Mouse (Mus musculus) layer of hippocampus, postnatal 25 days (tissue): Measurements from ENCODE around the gene Etv6. TPM values are rescaled to one million over a fixed set of nuclear protein-coding genes. Genes with fewer than 3 reads are reported as not detected.

ENCODE experiments used
- DNase-seq, 2 experiments: peaks; one replicate each; pipeline ENCODE4 v3.0.0; 2022; ENCODE audit warnings: mixed read lengths in 2 of 2, low spot score in 1 of 2; ENCODE audit errors: extremely low spot score in 1 of 2
- total RNA-seq, 2 experiments: library from RNA; stranded (reverse); gene quantifications; 2 replicates each; pipeline ENCODE4 v1.2.3; 2021

The Etv6 gene
- total RNA-seq, 2 experiments from 2014 or later: 9.2 to 10.3 TPM

DNA sequence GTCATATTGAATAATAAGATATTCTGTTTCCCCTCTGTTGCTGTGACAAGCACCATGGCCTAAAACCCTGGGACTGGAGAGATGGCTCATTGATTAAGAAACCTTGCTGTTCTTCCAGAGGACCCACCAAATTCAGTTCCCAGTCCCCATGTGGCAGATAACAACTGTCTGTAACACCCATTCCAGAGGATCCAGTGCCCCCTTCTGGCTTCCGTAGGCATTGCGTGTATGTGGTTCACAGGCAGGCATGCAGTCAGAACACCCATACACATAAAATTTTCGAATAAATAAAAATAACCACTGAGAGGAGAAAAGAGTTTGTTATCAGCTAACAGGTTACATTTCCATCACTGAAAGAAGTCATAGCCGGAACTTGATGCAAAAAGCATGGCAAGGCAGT lies 205.5 kb downstream of the Etv6 start:
- no peak for DNase-seq

DNA sequence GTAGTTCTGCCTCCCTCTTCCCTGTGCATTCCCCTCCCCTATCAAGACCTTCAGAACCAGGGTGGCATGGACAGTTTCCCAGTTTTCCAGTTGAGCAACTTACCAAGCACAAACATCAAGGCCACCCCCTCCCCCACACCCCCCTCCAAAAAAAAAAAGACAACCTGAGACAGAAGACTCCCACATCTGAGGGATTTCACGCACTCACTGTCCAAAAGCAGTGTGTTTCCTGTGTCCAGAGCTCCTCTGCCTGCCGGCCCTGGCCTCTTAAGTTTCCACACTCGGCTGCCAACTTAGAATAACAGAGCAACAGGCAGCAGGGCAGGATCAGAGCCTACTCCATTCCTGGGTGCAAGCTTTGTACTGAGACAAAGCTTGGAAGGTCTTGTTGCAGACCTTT lies 207.6 kb downstream of the Etv6 start:
- DNase-seq: no peak

DNA sequence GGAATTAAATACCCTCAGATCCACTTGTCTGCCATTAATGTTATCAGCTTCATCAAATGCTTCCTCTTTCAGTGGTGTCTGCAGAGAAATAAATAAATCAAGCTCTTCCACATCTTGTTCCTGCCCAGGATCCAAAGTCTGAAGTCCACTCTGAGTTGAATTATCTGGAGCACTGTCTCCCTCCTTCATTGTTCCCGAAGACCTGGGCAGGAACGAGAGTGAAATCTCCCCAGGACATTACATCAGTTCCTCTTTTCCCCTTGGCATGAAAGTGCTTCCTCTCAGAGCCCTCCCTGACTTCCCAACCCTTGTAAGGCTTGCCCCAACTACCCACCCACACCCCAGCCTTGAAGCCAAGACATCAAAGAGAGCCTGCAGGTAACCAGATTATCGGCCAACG lies 208.0 kb downstream of the Etv6 start:
- no peak for DNase-seq

DNA sequence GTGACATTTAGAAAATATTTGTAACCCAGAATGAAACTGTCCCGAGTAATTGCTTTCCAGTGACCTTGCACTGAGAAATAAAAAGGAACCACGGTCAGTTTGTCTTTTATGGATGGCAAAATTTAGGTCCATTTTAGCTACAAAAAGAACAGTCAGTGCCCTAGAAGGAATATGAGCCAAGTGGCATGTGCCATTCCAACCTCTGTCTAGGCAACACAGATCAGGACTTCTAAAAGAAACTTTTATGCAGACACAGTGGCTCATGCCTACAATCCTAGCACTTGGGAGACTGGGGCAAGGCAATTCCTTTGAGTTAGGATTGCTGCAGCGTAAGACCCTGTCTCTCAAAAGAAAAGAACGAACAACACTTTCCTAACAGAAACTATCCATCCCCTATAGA lies 208.6 kb downstream of the Etv6 start:
- no peak for DNase-seq

DNA sequence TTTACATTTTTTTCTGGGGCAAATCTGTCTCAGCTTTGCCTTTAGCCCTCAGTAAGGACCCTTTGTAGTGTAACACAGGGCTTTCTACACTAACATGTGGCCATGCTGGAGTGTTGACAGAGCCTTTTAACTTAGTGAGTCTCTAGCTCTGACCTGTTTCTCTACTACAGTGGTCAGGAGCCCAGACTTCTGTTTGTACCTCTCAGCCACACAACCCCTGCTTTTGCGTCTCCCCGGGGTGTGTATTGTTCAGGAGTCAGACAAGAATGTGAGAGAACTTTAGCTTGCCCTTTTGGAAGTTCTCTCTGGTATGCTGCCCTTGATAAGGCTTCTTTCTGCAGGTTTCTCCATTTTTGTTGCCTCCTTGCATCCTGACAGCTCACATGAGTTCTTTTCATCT lies 210.6 kb downstream of the Etv6 start:
- no peak for DNase-seq

DNA sequence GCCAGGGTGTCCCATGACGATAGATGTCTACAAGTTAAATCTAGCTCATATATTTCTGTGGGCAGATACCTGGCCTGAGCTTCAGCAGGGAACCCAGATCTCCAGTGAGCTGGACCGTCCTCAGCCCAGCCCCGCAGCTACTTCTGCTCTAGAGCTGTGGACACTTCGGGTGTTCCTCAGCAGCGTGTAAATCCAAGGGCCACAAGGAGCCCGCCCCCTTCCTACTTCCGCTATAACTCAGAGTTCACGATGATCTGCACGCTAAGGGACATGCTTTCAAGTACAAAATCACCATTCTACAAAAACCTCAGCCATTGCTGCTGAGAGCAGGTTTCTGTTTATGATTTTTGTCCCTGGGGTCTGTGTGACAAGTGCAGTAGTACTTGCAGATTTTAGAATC lies 211.8 kb downstream of the Etv6 start:
- no peak for DNase-seq

DNA sequence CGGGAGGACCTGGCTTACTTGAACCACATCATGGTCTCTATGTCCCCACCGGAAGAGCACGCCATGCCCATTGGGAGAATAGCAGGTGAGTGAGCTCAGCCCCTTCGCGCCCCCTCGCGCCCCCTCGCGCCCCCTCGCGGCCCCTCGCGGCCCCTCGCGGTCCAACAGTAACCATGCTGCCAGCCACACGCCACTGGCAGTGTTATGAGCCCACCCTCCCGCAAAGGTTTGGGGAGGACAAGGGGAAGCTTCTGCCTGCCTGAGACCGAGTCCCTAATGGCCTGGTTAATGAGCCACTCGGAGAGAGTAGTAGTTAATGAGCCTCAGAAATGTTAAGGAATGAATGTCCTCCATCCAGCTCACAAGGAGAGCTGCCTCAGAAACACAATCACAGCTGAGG lies 213.2 kb downstream of the Etv6 start:
- no peak for DNase-seq

DNA sequence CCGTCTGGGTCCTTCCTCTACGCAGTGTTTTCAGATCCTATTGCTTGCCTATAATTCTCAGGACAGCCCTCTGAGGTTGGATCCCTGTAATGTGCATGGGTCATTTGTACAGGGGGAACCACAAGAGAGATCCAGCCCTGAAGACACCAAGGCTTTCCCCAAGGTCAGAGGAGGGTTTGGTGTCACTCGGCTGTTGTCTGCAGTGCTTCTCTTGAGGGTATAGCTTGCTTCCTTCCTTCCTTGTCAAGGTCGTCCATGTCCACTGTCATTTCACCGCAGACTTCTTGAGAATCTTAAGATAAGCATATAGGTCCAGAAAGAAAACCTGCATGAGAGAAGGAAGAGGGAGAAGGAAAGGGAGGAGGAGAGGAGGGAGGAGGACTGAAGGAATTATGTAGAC lies 215.3 kb downstream of the Etv6 start:
- no peak for DNase-seq

DNA sequence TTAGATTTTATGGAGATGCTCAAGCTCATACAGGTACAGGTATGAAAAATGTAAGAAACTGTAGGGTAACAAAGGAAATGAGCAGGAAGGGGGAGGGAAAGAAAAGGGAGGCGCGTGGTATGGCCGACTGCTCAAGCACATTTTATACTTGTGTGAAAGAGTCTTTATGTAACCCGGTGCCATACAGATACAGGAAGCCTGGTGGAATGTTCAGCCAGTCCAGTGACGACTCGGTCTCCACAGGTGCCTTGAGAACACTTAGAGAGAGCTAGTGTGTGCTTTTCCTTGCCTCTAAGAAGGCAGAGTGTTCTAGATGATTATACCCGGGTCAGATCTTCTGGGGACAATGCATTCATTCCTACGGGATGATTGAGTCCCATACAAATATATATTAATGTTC lies 215.9 kb downstream of the Etv6 start:
- no peak for DNase-seq

DNA sequence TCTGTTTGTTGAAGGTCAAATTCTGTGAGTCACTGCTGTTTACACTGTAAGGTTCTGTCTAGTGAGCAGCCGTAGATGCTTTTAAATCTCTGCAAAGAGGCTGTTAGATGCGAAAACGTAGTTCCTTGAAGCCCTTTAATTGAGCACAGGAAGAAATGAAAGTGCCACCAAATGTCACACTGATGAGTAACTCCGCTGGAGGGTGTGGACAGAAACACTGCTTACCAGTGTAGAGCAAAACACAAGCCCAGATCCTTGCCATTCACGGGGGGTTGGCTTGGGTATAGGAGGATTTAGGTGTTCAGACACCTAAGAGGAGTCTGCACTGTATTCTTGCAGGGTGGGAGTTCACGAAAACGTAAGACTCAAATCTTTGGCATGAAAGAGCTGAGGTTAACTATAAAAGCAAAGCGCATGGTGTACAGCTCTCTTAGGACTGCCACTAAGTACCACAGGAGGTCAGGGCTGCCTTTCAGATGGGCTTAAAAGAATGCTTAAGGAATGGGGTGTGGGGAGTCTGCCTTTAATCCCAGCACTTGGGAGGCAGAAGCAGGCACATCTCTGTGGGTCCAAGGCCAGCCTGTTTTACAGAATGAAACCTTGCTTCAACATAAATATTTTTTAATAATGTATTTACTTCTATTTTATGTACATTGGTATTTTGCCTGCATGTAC lies 216.7 kb downstream of the Etv6 start:
- DNase-seq: no peak

DNA sequence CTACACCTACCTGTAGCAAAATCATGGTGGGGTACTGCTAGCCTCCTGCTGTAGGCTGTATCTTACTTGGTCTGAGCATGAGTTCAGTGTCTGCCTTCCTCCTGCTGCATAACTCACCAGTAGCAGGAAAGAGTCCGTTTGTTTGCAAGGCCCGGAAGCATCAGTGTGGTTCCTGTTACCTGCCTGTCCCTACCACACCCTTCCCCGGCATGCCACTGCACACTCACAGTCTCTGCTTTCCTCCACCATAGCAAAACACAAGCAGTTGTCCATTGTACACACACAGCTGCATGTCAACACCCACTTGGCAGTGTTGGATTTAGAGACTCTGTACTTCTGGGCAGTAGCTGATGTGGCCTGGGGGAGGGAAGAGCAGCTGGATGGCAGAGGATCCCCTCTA lies 220.9 kb downstream of the Etv6 start:
- no peak for DNase-seq

DNA sequence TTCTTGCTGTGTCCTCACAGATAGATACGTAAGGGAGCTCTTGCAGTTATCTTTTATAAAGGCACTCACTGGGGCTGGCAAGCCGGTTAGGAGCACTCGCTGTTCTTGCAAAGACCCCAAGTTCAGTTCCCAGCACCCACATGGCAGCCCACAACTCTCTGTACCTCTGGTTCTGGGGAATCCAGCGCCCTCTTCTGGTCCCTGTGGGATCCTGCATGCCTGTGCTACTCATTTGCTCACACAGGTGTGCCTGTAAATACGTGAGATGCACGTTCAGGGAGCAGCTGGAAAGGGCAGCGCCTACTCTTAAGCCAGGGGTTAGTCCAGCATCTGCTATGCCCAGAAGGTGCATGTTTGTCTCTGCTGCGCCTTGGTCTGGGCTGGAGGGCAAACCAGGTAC lies 224.4 kb downstream of the Etv6 start:
- no peak for DNase-seq

DNA sequence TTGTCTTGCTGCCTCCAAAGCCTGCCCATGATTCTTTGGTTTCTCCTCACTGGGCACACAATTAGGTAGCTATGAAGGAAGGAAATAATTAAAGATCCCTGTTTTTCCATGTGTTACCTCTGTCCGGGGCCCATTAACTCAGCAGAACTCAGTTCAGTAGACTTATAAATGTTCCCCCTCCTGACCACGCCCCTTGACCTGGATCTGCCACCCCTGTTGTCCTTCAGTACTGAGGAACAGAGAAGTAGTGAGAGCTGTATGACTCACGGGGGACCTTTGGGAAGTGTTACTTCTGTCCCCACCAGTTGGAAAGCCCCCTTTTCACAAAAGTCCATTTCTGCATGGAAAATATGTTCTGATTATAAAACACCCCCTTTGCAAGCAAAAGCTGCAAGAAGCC lies 226.4 kb downstream of the Etv6 start:
- no peak for DNase-seq

DNA sequence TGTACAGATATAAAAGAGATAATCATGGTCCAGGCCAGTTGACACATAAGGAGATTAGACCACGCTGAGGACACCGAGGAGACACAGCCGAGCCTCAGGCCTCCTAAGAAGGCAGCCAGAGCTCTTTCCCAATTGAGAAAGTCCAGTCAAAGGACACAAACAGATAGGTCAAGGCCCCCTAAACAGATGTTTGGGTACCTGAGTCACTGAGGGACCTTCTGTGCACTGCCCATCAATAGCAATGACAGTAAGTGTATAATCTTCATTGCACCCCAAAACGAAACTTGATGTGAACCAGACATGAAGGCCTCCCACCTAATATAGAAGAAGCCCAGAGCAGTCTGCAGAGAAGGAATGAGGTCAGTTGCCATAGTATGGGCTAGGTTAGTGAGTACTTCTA lies 226.9 kb downstream of the Etv6 start:
- DNase-seq: no peak

DNA sequence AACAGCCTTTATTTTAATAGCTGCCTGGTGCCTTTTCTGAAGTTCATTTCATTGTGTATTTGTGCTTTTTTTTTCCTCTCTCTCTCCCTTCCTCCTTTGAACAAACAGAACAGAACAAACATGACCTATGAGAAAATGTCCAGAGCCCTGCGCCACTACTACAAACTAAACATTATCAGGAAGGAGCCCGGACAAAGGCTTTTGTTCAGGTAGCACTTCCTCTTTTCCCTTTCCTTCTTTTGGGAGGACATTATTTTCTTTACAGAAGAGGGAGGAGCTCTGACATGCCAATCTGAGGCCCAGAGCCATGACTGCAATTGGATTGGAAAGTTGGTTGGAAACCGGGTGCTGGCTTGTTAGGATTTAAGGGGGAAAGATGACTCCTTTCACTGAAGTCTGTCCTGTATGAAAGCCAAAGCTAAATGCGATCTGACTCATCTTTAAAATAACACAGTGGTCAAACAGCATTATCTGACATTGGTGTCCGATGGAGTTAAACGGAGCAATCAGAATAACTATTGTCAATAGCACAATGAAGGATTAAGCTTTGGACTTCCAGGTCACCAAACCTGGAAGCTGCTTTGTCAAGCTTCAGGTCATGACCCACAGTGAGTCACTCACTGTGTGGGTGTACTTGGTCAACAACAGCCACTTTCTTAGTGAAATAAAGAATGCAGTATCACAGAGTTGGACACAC lies 227.6 kb downstream of the Etv6 start:
- DNase-seq: no peak

DNA sequence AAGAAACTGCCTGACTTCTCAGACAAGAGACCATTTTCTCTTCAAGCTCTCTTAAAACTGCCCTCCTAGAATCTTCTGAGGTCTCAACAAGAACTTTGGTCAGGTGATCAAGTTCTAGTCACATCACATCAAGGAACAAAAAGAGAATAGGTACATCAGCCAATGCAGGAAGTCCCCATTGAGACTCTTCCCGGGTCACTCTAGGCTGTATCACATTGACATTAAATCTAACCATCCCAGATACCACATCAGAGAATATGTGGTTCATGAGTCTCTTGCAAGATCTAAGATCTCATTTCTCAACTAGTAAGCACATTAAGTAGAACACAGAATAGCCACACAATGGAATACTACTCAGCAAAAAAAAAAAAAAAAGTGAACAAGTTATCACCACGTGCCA lies 238.4 kb downstream of the Etv6 start:
- DNase-seq: no peak

DNA sequence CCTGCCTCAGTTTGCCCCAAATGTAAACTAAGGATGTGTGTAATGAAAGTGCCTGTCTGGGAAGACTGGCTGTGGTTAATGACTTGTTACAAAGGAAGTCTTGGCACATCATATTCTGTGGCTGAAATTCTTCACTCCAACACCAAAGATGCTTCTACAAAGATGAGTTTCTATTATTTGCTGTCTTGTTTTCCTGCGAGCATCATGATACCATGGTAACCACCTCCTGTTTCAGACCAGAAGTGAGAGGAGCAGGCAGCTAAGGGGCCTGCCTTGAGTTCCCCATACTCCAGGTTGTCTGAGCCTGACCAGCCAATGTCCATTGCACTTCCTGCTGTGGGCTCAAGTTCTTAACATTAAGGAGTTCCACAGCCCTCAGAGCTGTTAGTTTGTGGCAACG lies 241.5 kb downstream of the Etv6 start:
- no peak for DNase-seq

DNA sequence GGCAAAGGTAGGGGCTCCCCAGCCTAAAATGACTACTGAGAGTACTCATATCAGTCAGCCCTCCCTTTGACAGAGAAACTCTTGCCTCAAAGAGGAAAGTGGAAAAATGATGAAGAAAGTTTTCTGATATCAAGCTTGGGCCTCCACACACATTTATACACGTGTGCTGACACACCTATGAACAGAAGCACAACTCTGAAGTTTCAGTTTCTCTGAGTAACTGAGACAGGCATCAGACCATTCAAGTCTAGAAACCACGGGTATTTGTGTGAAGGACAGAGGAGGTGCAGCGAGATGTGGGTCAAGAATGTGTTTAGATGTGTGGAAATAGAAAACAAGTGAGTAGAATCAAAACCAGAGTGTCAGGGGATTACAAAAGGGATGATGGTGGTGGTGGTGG lies 246.6 kb downstream of the Etv6 start:
- DNase-seq: no peak

DNA sequence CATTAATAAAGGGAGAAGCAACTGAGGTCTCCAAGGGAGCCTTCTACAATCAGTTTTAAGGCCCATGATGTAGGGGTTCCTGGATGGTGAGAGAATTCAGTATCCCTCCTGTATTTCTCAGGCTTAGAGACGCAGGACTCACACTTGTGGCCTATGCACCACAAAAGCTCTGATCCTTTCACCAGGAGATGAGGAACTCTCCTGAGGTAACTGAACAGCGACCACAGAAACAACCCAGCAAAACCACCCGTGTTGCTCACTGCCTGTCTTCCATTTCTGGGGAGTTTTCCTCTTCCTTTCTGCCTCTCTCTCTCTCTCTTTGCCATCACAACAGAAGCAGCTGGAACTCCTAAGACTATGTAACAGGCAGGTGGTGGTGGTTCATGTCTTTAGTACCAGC lies 256.3 kb downstream of the Etv6 start:
- no peak for DNase-seq

DNA sequence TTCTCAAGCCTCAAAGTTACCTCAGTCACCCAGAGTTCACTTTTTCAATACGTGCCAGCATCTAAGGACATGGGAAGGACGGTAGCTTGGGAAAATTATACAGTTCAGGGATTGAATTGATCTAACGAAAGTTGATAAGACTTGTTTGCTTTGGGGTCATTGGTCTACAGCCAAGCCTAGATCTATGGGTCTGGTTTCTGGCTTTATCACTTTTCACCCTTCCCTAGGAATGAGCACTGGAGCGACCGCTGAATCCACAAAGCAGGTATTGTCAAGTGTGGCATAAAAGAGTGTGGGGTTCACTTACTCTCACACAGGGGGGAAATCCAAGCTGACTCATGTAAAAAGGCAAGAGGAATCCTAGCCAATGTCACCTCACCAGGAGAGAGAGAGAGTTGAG lies 256.9 kb downstream of the Etv6 start:
- DNase-seq: no peak

DNA sequence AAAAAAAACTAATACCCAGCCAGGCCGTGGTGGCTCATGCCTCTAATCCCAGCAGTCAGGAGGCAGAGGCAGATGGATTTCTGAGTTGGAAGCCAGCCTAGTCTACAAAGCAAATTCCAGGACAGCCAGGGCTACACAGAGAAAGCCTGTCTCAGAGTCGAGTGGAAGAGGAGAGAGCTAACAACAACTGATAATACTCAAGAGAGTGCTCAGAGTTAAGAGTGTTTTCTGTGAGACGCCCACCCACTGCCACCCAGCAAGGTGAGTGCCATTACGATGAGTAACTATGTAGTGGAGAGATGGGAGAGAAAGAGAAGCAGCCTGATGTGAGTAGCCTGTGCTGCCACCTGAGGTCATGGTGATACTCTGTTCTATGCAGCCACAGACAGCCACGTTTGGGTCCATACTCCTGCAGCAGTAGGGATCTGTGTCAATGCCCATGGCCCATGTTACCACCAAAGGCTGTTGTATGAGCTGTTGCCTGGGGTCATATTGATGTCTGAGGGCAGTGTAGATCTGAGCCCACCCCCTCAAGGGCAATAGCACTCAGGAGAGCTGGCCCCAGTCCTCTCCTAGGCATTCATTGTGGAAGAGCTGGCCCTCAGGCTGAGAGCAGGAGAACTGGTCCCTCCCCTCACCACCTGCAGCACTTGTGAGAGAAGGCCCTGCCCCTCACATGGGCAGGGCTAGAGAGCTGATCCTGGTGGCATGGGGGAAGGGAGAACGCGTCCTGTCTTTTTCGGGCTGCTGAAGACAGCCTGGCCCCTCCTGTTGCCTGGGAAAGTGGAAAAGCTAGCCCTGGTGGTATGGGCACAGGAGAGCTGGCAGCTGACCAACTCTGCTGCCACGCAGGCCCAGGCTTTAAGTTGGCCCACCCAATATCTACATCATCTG lies 258.4 kb downstream of the Etv6 start:
- no peak for DNase-seq
